Mouse (Mus musculus): ENCODE measurements around the gene Gprasp1. TPM values are rescaled to one million over a fixed set of nuclear protein-coding genes. Genes with fewer than 3 reads are reported as not detected.
"Not testable (repeated sequence)": the region's sequence is repeated elsewhere in the genome, so short reads cannot be mapped to it uniquely, and the experiment has no call there.

Gene Gprasp1
- polyA plus RNA-seq, 1 experiment from 2014 or later, result 44.0 TPM

GRCm38 (mm10) chrX:135837896-135838295 is 95.4 kb downstream of the Gprasp1 start:
- no peaks in the 10 kb centered on the region for H3K27me3 ChIP-seq (ENCODE audit: insufficient read depth, low read length)
- no peak for DNase-seq
- no peaks in the 10 kb centered on the region for H3K36me3 ChIP-seq (ENCODE audit: insufficient read depth)
- H3K4me1 ChIP-seq (ENCODE audit: insufficient read depth), result no peaks in the 10 kb centered on the region
- H3K27ac ChIP-seq (ENCODE audit: low read depth), result no peak overlapping the region
- H3K4me3 ChIP-seq (ENCODE audit: low read depth, low read length), result no peak overlapping the region
- no peak overlapping the region for H3K9ac ChIP-seq
- 70% methylated on average over 2 of the region's 2 CpGs for WGBS
- no peak for TF ChIP-seq CTCF (IDR thresholded peaks at IDR 0.05; ENCODE audit: low read depth)
- H3K4me2 ChIP-seq, result no peak overlapping the region
- ATAC-seq (ENCODE audit: insufficient read depth), result no peak
- no peaks in the 10 kb centered on the region for H3K9me3 ChIP-seq (ENCODE audit: low read depth, low read length)

- peak; percentile 62 for DNase-seq
- not testable (repeated sequence) for H3K27ac ChIP-seq (ENCODE audit: low read depth); H3K9ac ChIP-seq; H3K9me3 ChIP-seq (ENCODE audit: low read depth, low read length); H3K36me3 ChIP-seq (ENCODE audit: insufficient read depth); H3K4me1 ChIP-seq (ENCODE audit: insufficient read depth); H3K27me3 ChIP-seq (ENCODE audit: insufficient read depth, low read length)
- 5% methylated on average over 26 of the region's 32 CpGs for WGBS
- peak; percentile 89 for ATAC-seq (ENCODE audit: insufficient read depth)
- H3K4me3 ChIP-seq (ENCODE audit: low read depth, low read length), result peak within 1 kb of the TSS; percentile 39
- peak within 1 kb of the TSS; percentile 70 for H3K4me2 ChIP-seq
Observed at GRCm38 (mm10) chrX:135838521-135839360, 96.2 kb downstream of the Gprasp1 start, which contains the start of gene Gprasp2. Gene Gprasp2, plus strand, starts transcription at chrX:135839034.

- H3K9ac ChIP-seq; H3K27me3 ChIP-seq (ENCODE audit: insufficient read depth, low read length); H3K27ac ChIP-seq (ENCODE audit: low read depth); H3K4me1 ChIP-seq (ENCODE audit: insufficient read depth); H3K9me3 ChIP-seq (ENCODE audit: low read depth, low read length); H3K36me3 ChIP-seq (ENCODE audit: insufficient read depth): not testable (repeated sequence)
- ATAC-seq (ENCODE audit: insufficient read depth), result peak; percentile 40
- Histone ChIP-seq H3K4me3 (ENCODE audit: low read depth, low read length) (peak overlapping the region; percentile 39), H3K4me2 (peak overlapping the region; percentile 70)
- 13% methylated on average over 16 of the region's 17 CpGs for WGBS
- peak; percentile 71 for DNase-seq
- peak; percentile 66 for TF ChIP-seq CTCF (IDR thresholded peaks at IDR 0.05; ENCODE audit: low read depth)
Observed at GRCm38 (mm10) chrX:135839397-135840391, 97.2 kb downstream of the Gprasp1 start.

MicroRNAs encoded within 50 kb of the gene (microRNA counts, 519-probe panel; counts per million panel counts)
- 30.5 counts per million for microRNA mmu-miR-1970

Small RNA genes within 50 kb of the gene (microRNA-seq; reads per million reads assigned to microRNA genes)
- gene Mir1970 (ENCODE audit: borderline number of aligned reads), result not detected
- gene Mir7646 (ENCODE audit: borderline number of aligned reads), result not detected

Other genes with a start within 250 kb of the Gprasp1 start
- not detected in 2 replicates for gene AV320801, start 248.1 kb upstream of the Gprasp1 start, polyA plus RNA-seq (2014; fragmentation: Nextera tagmentation; extraction: Ambion mirVana)
- gene Nxf7, start 144.0 kb upstream of the Gprasp1 start, polyA plus RNA-seq (2014; fragmentation: Nextera tagmentation; extraction: Ambion mirVana), result not detected in 2 replicates
- gene Prame, start 115.0 kb upstream of the Gprasp1 start, polyA plus RNA-seq (2014; fragmentation: Nextera tagmentation; extraction: Ambion mirVana), result not detected in 2 replicates
- gene Tcp11x2, start 48.9 kb upstream of the Gprasp1 start, polyA plus RNA-seq (2014; fragmentation: Nextera tagmentation; extraction: Ambion mirVana), result not detected in 2 replicates
- gene Tmsb15a, start 17.5 kb upstream of the Gprasp1 start, polyA plus RNA-seq (2014; fragmentation: Nextera tagmentation; extraction: Ambion mirVana), result not detected in 2 replicates
- gene Armcx5, start within 50 bp of the Gprasp1 start, polyA plus RNA-seq (2014; fragmentation: Nextera tagmentation; extraction: Ambion mirVana), result 8.8 and 9.1 TPM in 2 replicates
- 52.1 and 55.7 TPM in 2 replicates for gene Bhlhb9, start 54.9 kb downstream of the Gprasp1 start, polyA plus RNA-seq (2014; fragmentation: Nextera tagmentation; extraction: Ambion mirVana)
- gene Gprasp2, start 96.3 kb downstream of the Gprasp1 start, polyA plus RNA-seq (2014; fragmentation: Nextera tagmentation; extraction: Ambion mirVana), result 19.6 and 22.1 TPM in 2 replicates